Mouse (Mus musculus): Measurements from ENCODE around the gene Hist2h2aa1. TPM values are rescaled to one million over a fixed set of nuclear protein-coding genes. Genes with fewer than 3 reads are reported as not detected.
"Not testable (repeated sequence)": the region's sequence is repeated elsewhere in the genome, so short reads cannot be mapped to it uniquely, and the experiment has no call there.

Gene Hist2h2aa1
- polyA plus RNA-seq, 1 experiment from 2014 or later, result 11.8 TPM

GRCm38 (mm10) chr3:96209242-96209641, 36.1 kb upstream of the Hist2h2aa1 start:
- H3K36me3 ChIP-seq (ENCODE audit: control insufficient read depth, insufficient read depth), result no peaks in the 10 kb centered on the region
- H3K27me3 ChIP-seq (ENCODE audit: control insufficient read depth, insufficient read depth, low read length), result no peaks in the 10 kb centered on the region
- H3K27ac ChIP-seq (ENCODE audit: low read length), result no peak overlapping the region
- H3K4me2 ChIP-seq (ENCODE audit: low read depth, low read length), result no peak overlapping the region
- no peak for ATAC-seq (replicated peaks; ENCODE audit: extremely low read depth, insufficient read depth, low FRiP score)
- H3K4me1 ChIP-seq (ENCODE audit: control insufficient read depth, insufficient read depth, low read length), result 0 out of 2 replicates have a peak, but pooled peaks cover 2% of the 10 kb centered on the region
- 23% methylated on average over 15 of the region's 15 CpGs for WGBS
- no peak overlapping the region for H3K4me3 ChIP-seq (ENCODE audit: low read length)
- H3K9ac ChIP-seq (ENCODE audit: low read length), result no peak overlapping the region
- H3K9me3 ChIP-seq (replicated peaks; ENCODE audit: control insufficient read depth, low read length), result no peaks in the 10 kb centered on the region

- H3K4me3 ChIP-seq (ENCODE audit: low read length), result peak overlapping the region; percentile 77
- no peaks in the 10 kb centered on the region for H3K36me3 ChIP-seq (ENCODE audit: control insufficient read depth, insufficient read depth)
- WGBS, result 0% methylated on average over 12 of the region's 12 CpGs
- H3K27ac ChIP-seq (ENCODE audit: low read length), result peak overlapping the region; percentile 100
- H3K4me1 ChIP-seq (ENCODE audit: control insufficient read depth, insufficient read depth, low read length), result peaks cover 26% of the 10 kb centered on the region
- no peaks in the 10 kb centered on the region for H3K27me3 ChIP-seq (ENCODE audit: control insufficient read depth, insufficient read depth, low read length)
- ATAC-seq (replicated peaks; ENCODE audit: extremely low read depth, insufficient read depth, low FRiP score), result no peak
- H3K9me3 ChIP-seq (replicated peaks; ENCODE audit: control insufficient read depth, low read length), result no peaks in the 10 kb centered on the region
- H3K4me2 ChIP-seq (ENCODE audit: low read depth, low read length), result peak overlapping the region; percentile 91
- peak overlapping the region; percentile 94 for H3K9ac ChIP-seq (ENCODE audit: low read length)
These were observed 26.1 kb upstream of the Hist2h2aa1 start for GRCm38 (mm10) chr3:96219191-96219641.

- peak within 1 kb of the TSS; percentile 94 for H3K9ac ChIP-seq (ENCODE audit: low read length)
- H3K36me3 ChIP-seq (ENCODE audit: control insufficient read depth, insufficient read depth), result no peaks in the 10 kb centered on the region
- peaks cover 26% of the 10 kb centered on the region for H3K4me1 ChIP-seq (ENCODE audit: control insufficient read depth, insufficient read depth, low read length)
- H3K9me3 ChIP-seq (replicated peaks; ENCODE audit: control insufficient read depth, low read length), result no peaks in the 10 kb centered on the region
- peak within 1 kb of the TSS; percentile 91 for H3K4me2 ChIP-seq (ENCODE audit: low read depth, low read length)
- H3K4me3 ChIP-seq (ENCODE audit: low read length), result peak within 1 kb of the TSS; percentile 77
- under 1% methylated on average over 36 of the region's 37 CpGs for WGBS
- peak within 1 kb of the TSS; percentile 100 for H3K27ac ChIP-seq (ENCODE audit: low read length)
- no peaks in the 10 kb centered on the region for H3K27me3 ChIP-seq (ENCODE audit: control insufficient read depth, insufficient read depth, low read length)
- peak; percentile 79 for ATAC-seq (replicated peaks; ENCODE audit: extremely low read depth, insufficient read depth, low FRiP score)
These were observed 25.6 kb upstream of the Hist2h2aa1 start, which contains the start of the genes Bola1 and Hist2h2ab for GRCm38 (mm10) chr3:96219661-96220130. Bola1 (minus strand) TSS chr3:96219709. Hist2h2ab (plus strand) TSS chr3:96219865.

GRCm38 (mm10) chr3:96220131-96220764, 25.0 kb upstream of the Hist2h2aa1 start:
- not testable (repeated sequence) for H3K36me3 ChIP-seq (ENCODE audit: control insufficient read depth, insufficient read depth); ATAC-seq (replicated peaks; ENCODE audit: extremely low read depth, insufficient read depth, low FRiP score); H3K9me3 ChIP-seq (replicated peaks; ENCODE audit: control insufficient read depth, low read length); H3K27me3 ChIP-seq (ENCODE audit: control insufficient read depth, insufficient read depth, low read length)
- peaks cover 28% of the 10 kb centered on the region for H3K4me1 ChIP-seq (ENCODE audit: control insufficient read depth, insufficient read depth, low read length)
- peak overlapping the region; percentile 91 for H3K4me2 ChIP-seq (ENCODE audit: low read depth, low read length)
- peak overlapping the region; percentile 77 for H3K4me3 ChIP-seq (ENCODE audit: low read length)
- peak overlapping the region; percentile 100 for H3K27ac ChIP-seq (ENCODE audit: low read length)
- peak overlapping the region; percentile 94 for H3K9ac ChIP-seq (ENCODE audit: low read length)
- WGBS, result under 1% methylated on average over 24 of the region's 47 CpGs

- H3K9ac ChIP-seq (ENCODE audit: low read length), result peak within 1 kb of the TSS; percentile 94
- peak within 1 kb of the TSS; percentile 77 for H3K4me3 ChIP-seq (ENCODE audit: low read length)
- peaks cover 28% of the 10 kb centered on the region for H3K4me1 ChIP-seq (ENCODE audit: control insufficient read depth, insufficient read depth, low read length)
- no peaks in the 10 kb centered on the region for H3K36me3 ChIP-seq (ENCODE audit: control insufficient read depth, insufficient read depth)
- H3K27ac ChIP-seq (ENCODE audit: low read length), result peak within 1 kb of the TSS; percentile 100
- under 1% methylated on average over 43 of the region's 43 CpGs for WGBS
- no peaks in the 10 kb centered on the region for H3K27me3 ChIP-seq (ENCODE audit: control insufficient read depth, insufficient read depth, low read length)
- peak within 1 kb of the TSS; percentile 91 for H3K4me2 ChIP-seq (ENCODE audit: low read depth, low read length)
- no peaks in the 10 kb centered on the region for H3K9me3 ChIP-seq (replicated peaks; ENCODE audit: control insufficient read depth, low read length)
- peak; percentile 92 for ATAC-seq (replicated peaks; ENCODE audit: extremely low read depth, insufficient read depth, low FRiP score)
These were observed 24.3 kb upstream of the Hist2h2aa1 start, which contains the start of the genes Hist2h2ac and Hist2h2be for GRCm38 (mm10) chr3:96220765-96221639. Hist2h2ac (minus strand) TSS chr3:96220880. Hist2h2be (plus strand) TSS chr3:96221119.

GRCm38 (mm10) chr3:96221640-96222038, 23.7 kb upstream of the Hist2h2aa1 start:
- no peaks in the 10 kb centered on the region for H3K9me3 ChIP-seq (replicated peaks; ENCODE audit: control insufficient read depth, low read length)
- no peaks in the 10 kb centered on the region for H3K27me3 ChIP-seq (ENCODE audit: control insufficient read depth, insufficient read depth, low read length)
- H3K4me1 ChIP-seq (ENCODE audit: control insufficient read depth, insufficient read depth, low read length), result peaks cover 28% of the 10 kb centered on the region
- H3K36me3 ChIP-seq (ENCODE audit: control insufficient read depth, insufficient read depth), result no peaks in the 10 kb centered on the region
- peak overlapping the region; percentile 91 for H3K4me2 ChIP-seq (ENCODE audit: low read depth, low read length)
- H3K9ac ChIP-seq (ENCODE audit: low read length), result peak overlapping the region; percentile 81
- peak overlapping the region; percentile 100 for H3K27ac ChIP-seq (ENCODE audit: low read length)
- H3K4me3 ChIP-seq (ENCODE audit: low read length), result peak overlapping the region; percentile 77
- WGBS, result 25% methylated on average over 9 of the region's 9 CpGs
- no peak for ATAC-seq (replicated peaks; ENCODE audit: extremely low read depth, insufficient read depth, low FRiP score)

GRCm38 (mm10) chr3:96222774-96223173, 22.5 kb upstream of the Hist2h2aa1 start:
- no peak overlapping the region for H3K4me3 ChIP-seq (ENCODE audit: low read length)
- no peak overlapping the region for H3K27ac ChIP-seq (ENCODE audit: low read length)
- 89% methylated on average over 4 of the region's 4 CpGs for WGBS
- no peak overlapping the region for H3K9ac ChIP-seq (ENCODE audit: low read length)
- ATAC-seq (replicated peaks; ENCODE audit: extremely low read depth, insufficient read depth, low FRiP score), result no peak
- no peaks in the 10 kb centered on the region for H3K27me3 ChIP-seq (ENCODE audit: control insufficient read depth, insufficient read depth, low read length)
- peaks cover 28% of the 10 kb centered on the region for H3K4me1 ChIP-seq (ENCODE audit: control insufficient read depth, insufficient read depth, low read length)
- H3K9me3 ChIP-seq (replicated peaks; ENCODE audit: control insufficient read depth, low read length), result no peaks in the 10 kb centered on the region
- peak overlapping the region; percentile 91 for H3K4me2 ChIP-seq (ENCODE audit: low read depth, low read length)
- no peaks in the 10 kb centered on the region for H3K36me3 ChIP-seq (ENCODE audit: control insufficient read depth, insufficient read depth)

GRCm38 (mm10) chr3:96225421-96225820, 19.9 kb upstream of the Hist2h2aa1 start:
- WGBS, result 29% methylated on average over 2 of the region's 2 CpGs
- peak overlapping the region; percentile 21; the same call in 1 of the 2 replicates for H3K9ac ChIP-seq (ENCODE audit: low read length)
- H3K9me3 ChIP-seq (replicated peaks; ENCODE audit: control insufficient read depth, low read length), result no peaks in the 10 kb centered on the region

More at GRCm38 (mm10) chr3:96225421-96225820, 19.9 kb upstream of the Hist2h2aa1 start:
- Histone ChIP-seq H3K36me3 (ENCODE audit: control insufficient read depth, insufficient read depth) (no peaks in the 10 kb centered on the region), H3K27ac (ENCODE audit: low read length) (no peak overlapping the region), H3K4me3 (ENCODE audit: low read length) (no peak overlapping the region), H3K4me1 (ENCODE audit: control insufficient read depth, insufficient read depth, low read length) (peaks cover 22% of the 10 kb centered on the region), H3K27me3 (ENCODE audit: control insufficient read depth, insufficient read depth, low read length) (no peaks in the 10 kb centered on the region), H3K4me2 (ENCODE audit: low read depth, low read length) (no peak overlapping the region)
- ATAC-seq (replicated peaks; ENCODE audit: extremely low read depth, insufficient read depth, low FRiP score), result no peak
